Mouse (Mus musculus) midbrain, postnatal 0 days (tissue): ENCODE data around the gene BC034090. TPM values are rescaled to one million over a fixed set of nuclear protein-coding genes. Genes with fewer than 3 reads are reported as not detected.
"Not testable (repeated sequence)": the region's sequence is repeated elsewhere in the genome, so short reads cannot be mapped to it uniquely, and the experiment has no call there.

ENCODE experiments used
- ATAC-seq: fragments of 200-750 bp; cut with Nextera tagmentation; 2 replicates; pipeline ENCODE4 v1.8.0; 2017; ENCODE audit warnings: moderate number of reproducible peaks, mild to moderate bottlenecking, moderate TSS enrichment, moderate library complexity; ENCODE audit not compliant: low FRiP score
- DNase-seq: peaks from one replicate; pipeline ENCODE4 v3.0.0-alpha.2; 2015; ENCODE audit warnings: low spot score
- H3K27ac ChIP-seq: fragments of 300-500 bp; sonication (generic); 2 replicates; pipeline ENCODE4 v1.5.1; 2014; ENCODE audit warnings: low read depth, mild to moderate bottlenecking, low read length, mixed read lengths
- H3K27me3 ChIP-seq: fragments of 300-500 bp; sonication (generic); 2 replicates; pipeline ENCODE4 v1.6.1; 2014; ENCODE audit warnings: low read length, control low read depth, mixed read lengths; ENCODE audit not compliant: insufficient read depth
- H3K36me3 ChIP-seq: fragments of 300-500 bp; sonication (generic); 2 replicates; pipeline ENCODE4 v1.6.1; 2014; ENCODE audit warnings: low read length, control low read depth, mixed read lengths; ENCODE audit not compliant: insufficient read depth
- H3K4me1 ChIP-seq: fragments of 300-500 bp; sonication (generic); 2 replicates; pipeline ENCODE4 v1.6.1; 2014; ENCODE audit warnings: mild to moderate bottlenecking, control low read depth, antibody characterized with exemption, low read length, mixed read lengths; ENCODE audit not compliant: insufficient read depth
- H3K4me2 ChIP-seq: fragments of 300-500 bp; sonication (generic); 2 replicates; pipeline ENCODE4 v1.6.1; 2014; ENCODE audit warnings: low read depth, mild to moderate bottlenecking, low read length, mixed read lengths; ENCODE audit not compliant: poor library complexity, severe bottlenecking
- H3K4me3 ChIP-seq: fragments of 300-500 bp; sonication (generic); 2 replicates; pipeline ENCODE4 v1.5.1; 2014; ENCODE audit warnings: low read depth, mild to moderate bottlenecking, low read length, moderate library complexity
- H3K9ac ChIP-seq: fragments of 300-500 bp; sonication (generic); replicated peaks from 2 replicates; pipeline ENCODE4 v1.6.1; 2014; ENCODE audit warnings: mild to moderate bottlenecking, low read length, moderate library complexity, mixed read lengths; ENCODE audit not compliant: poor library complexity, severe bottlenecking
- H3K9me3 ChIP-seq: fragments of 300-500 bp; sonication (generic); 2 replicates; pipeline ENCODE4 v1.6.1; 2016; ENCODE audit warnings: low read length, control low read depth
- CTCF ChIP-seq: IDR thresholded peaks from 2 replicates; pipeline ENCODE4 v1.5.1; 2016; ENCODE audit warnings: antibody characterized with exemption, mild to moderate bottlenecking
- WGBS: fragments of 180-500 bp; shearing (Covaris S2); extraction: QIAGEN DNeasy Blood & Tissue Kit; methylation state at CpG from one replicate; pipeline ENCODE4 v1.1.7; 2014; 5-methylcytosine and 5-hydroxymethylcytosine counted together
- polyA plus RNA-seq: library from polyadenylated mRNA; unstranded; fragments of >200 nt; fragmentation: Nextera tagmentation; extraction: Ambion mirVana; gene quantifications from 2 replicates; pipeline ENCODE4 v1.2.1, GENCODE M21; 2015
- total RNA-seq: library from RNA; depleted of rRNA; stranded (reverse); fragments of >200 nt; gene quantifications from 2 replicates; pipeline ENCODE4 v1.2.3, GENCODE M21; 2014

Gene BC034090
- total and polyA plus RNA-seq, 2 experiments from 2014 or later: 1.9 to 11.2 TPM

DNA sequence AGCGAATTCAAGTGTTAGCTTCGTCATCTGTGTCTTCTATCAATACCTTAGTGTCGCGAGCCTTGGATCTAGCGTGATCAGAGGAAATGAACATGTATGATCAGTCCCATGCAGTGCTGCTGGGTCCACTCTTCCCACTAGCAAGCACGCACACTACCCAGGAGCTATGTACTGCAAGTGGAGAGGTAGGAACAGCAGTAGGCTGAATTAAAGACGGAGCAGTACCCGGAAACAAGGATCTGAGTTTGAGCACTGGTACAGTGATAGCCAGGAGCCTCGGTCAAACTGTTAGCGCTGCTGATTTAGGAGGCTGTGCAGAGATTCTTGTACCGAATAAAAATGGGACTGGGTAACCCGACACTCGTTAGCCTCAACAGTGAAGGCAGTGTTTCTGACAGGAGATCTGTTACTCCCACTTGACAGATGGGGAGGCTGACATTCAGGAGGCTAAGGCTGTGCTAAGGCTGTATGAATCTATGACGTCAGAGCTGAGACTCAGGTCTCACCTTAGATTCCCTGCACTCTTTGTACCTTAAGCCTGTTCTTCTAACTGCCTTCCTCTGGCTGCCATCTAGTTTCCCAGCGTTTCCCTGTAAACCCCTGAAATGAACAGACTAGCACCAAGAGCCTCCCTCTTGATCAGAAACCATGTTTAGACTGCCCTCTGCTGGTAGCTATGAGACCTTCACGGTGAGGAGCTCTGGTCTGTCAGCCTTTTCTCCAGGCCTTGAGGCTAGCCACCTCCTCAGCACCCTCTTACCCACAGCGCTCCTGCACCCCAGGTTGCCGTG, 37.0 kb upstream of the BC034090 start:
- Histone ChIP-seq H3K9ac (no peak overlapping the region), H3K4me2 (no peak overlapping the region), H3K9me3 (no peaks in the 10 kb centered on the region), H3K4me1 (no peaks in the 10 kb centered on the region), H3K36me3 (peaks cover 20% of the 10 kb centered on the region), H3K4me3 (no peak overlapping the region), H3K27me3 (no peaks in the 10 kb centered on the region), H3K27ac (no peak overlapping the region)
- peak; percentile 95 for TF ChIP-seq CTCF
- DNase-seq (peak; percentile 94), ATAC-seq (peak; percentile 80)
- WGBS: 61% methylated on average over 18 of the region's 18 CpGs

- H3K4me2 ChIP-seq: no peak overlapping the region
- no peak overlapping the region for H3K27ac ChIP-seq
- no peaks in the 10 kb centered on the region for H3K27me3 ChIP-seq
- TF ChIP-seq CTCF: no peak
- H3K36me3 ChIP-seq: peaks cover 20% of the 10 kb centered on the region
- no peaks in the 10 kb centered on the region for H3K4me1 ChIP-seq
- H3K4me3 ChIP-seq: no peak overlapping the region
- DNase-seq: no peak
- no peaks in the 10 kb centered on the region for H3K9me3 ChIP-seq
- no peak for ATAC-seq
- H3K9ac ChIP-seq: no peak overlapping the region
- WGBS: 83% methylated on average over 10 of the region's 10 CpGs
These were observed 36.1 kb upstream of the BC034090 start for GRCm38 (mm10) chr1:155280306-155280705.

GRCm38 (mm10) chr1:155276381-155277033, 32.3 kb upstream of the BC034090 start:
- ATAC-seq: no peak
- H3K36me3 ChIP-seq: peaks cover 7% of the 10 kb centered on the region; the same call in 1 of the 2 replicates
- no peak for DNase-seq
- 79% methylated on average over 13 of the region's 13 CpGs for WGBS
- H3K4me3 ChIP-seq: no peak overlapping the region
- no peak overlapping the region for H3K27ac ChIP-seq
- H3K9ac ChIP-seq: no peak overlapping the region
- no peaks in the 10 kb centered on the region for H3K4me1 ChIP-seq
- H3K9me3 ChIP-seq: no peaks in the 10 kb centered on the region
- no peaks in the 10 kb centered on the region for H3K27me3 ChIP-seq
- TF ChIP-seq CTCF: no peak
- H3K4me2 ChIP-seq: no peak overlapping the region

DNA sequence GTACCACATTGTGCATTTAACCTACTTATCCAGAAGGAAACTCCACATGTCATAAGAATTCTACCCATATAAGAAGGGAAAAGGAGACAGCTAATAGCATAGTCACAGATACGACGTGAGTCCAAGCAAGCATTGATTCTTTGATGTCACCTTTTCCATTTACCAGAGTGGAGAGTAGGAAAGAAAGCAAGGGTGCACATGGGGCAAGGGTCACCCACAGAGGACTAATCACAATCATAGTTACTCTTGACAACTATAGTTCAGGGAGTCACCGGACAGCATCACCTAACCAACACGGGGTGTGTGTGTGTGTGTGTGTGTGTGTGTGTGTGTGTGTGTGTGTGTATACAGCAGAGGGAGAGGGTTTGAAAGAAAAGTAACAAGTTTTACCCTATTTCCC, 31.5 kb upstream of the BC034090 start:
- TF ChIP-seq CTCF: no peak
- no peak for DNase-seq
- Histone ChIP-seq H3K9ac (no peak overlapping the region), H3K9me3 (no peaks in the 10 kb centered on the region), H3K4me3 (no peak overlapping the region), H3K4me2 (no peak overlapping the region), H3K27ac (no peak overlapping the region), H3K4me1 (no peaks in the 10 kb centered on the region), H3K27me3 (no peaks in the 10 kb centered on the region), H3K36me3 (peaks cover 7% of the 10 kb centered on the region; the same call in 1 of the 2 replicates)
- no peak for ATAC-seq
- 90% methylated on average over 4 of the region's 4 CpGs for whole genome bisulfite sequencing

DNA sequence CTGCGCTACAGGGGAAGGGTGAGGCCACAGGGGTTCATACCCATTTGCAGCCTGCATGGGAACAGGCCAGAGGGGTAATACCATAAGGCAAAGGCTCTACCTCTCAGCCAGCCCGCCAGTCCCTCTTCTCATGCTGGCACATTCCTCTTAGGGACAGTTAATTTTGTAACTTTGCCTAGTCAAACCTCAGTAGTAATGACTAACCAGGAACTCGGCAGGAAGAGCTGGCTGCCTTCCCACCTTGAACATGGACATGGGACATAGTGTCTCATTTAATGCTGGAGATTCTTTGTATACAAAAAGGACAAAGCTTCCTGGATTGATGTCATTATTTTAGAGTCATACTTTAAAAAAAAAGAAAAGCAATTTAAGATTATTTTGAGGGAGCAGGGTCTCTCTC, 30.7 kb upstream of the BC034090 start:
- ATAC-seq (no peak), DNase-seq (no peak)
- no peak for TF ChIP-seq CTCF
- peaks cover 3% of the 10 kb centered on the region; the same call in 1 of the 2 replicates for H3K36me3 ChIP-seq
- no peak overlapping the region for H3K27ac ChIP-seq
- no peaks in the 10 kb centered on the region for H3K27me3 ChIP-seq
- no peaks in the 10 kb centered on the region for H3K4me1 ChIP-seq
- H3K9me3 ChIP-seq: no peaks in the 10 kb centered on the region
- no peak overlapping the region for H3K4me3 ChIP-seq
- H3K4me2 ChIP-seq: no peak overlapping the region
- H3K9ac ChIP-seq: no peak overlapping the region
- 82% methylated on average over 3 of the region's 3 CpGs for WGBS

DNA sequence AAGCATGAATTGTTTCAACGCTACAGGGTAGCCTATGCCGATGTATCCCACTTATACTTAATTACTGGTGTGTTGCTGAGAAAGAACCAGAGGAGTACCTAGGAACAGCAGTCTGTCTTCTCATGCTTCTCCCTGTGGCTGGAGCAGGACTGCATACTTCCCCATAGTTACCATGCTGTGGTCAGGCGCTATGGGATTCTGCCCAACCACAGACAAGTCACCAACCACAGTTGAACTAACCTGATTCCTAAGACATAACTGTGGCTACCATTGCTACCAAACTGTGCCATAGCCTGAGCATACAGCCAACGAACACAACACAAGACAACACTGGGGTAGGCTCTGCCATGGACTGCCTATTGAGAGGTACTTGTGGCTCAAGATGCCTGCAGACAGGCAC, 28.7 kb upstream of the BC034090 start:
- H3K9me3 ChIP-seq: no peaks in the 10 kb centered on the region
- H3K4me1 ChIP-seq: no peaks in the 10 kb centered on the region
- no peaks in the 10 kb centered on the region for H3K36me3 ChIP-seq
- no peak overlapping the region for H3K9ac ChIP-seq
- no peak for ATAC-seq
- H3K27me3 ChIP-seq: no peaks in the 10 kb centered on the region
- DNase-seq: no peak
- H3K4me3 ChIP-seq: no peak overlapping the region
- WGBS: 94% methylated on average over 4 of the region's 4 CpGs
- H3K27ac ChIP-seq: no peak overlapping the region
- TF ChIP-seq CTCF: no peak
- no peak overlapping the region for H3K4me2 ChIP-seq

DNA sequence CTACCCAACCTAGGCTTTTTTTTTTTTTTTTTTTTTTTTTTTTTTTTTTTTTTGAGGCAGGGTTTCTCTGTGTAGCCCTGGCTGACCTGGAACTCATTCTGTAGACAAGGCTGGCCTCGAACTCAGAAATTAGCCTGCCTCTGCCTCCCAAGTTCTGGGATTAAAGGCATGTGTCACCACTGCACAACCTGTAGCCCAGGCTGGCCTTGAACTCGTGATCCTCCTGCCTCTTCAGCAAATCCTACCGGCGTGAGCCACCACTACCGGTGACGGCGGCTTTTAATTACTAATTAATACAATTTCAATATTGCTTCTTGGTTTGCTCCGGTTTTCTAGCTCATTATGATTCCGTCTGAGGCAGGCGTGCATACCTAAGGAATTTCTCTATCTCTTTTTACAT, 18.3 kb upstream of the BC034090 start:
- not testable (repeated sequence) for ATAC-seq, H3K4me2 ChIP-seq, H3K36me3 ChIP-seq, H3K27me3 ChIP-seq, DNase-seq, H3K4me3 ChIP-seq, H3K9me3 ChIP-seq, H3K4me1 ChIP-seq, H3K9ac ChIP-seq, H3K27ac ChIP-seq
- WGBS: 92% methylated on average over 10 of the region's 10 CpGs
